Mouse (Mus musculus): ENCODE measurements around the gene Gal3st4. TPM values are rescaled to one million over a fixed set of nuclear protein-coding genes. Genes with fewer than 3 reads are reported as not detected.

Gal3st4 gene
- polyA plus RNA-seq, 1 experiment from 2014 or later = 0.59 TPM

Other genes starting within 250 kb of the Gal3st4 start
- gene Smok3c, start 219.6 kb downstream of the Gal3st4 start, polyA plus RNA-seq (2015; fragmentation: Nextera tagmentation; extraction: Ambion mirVana) = not detected in 2 replicates
- gene Zkscan1, start 187.8 kb downstream of the Gal3st4 start, polyA plus RNA-seq (2015; fragmentation: Nextera tagmentation; extraction: Ambion mirVana) = 8.4 and 10.2 TPM in 2 replicates
- 31.2 and 45.8 TPM in 2 replicates for gene Zscan21, start 155.9 kb downstream of the Gal3st4 start, polyA plus RNA-seq (2015; fragmentation: Nextera tagmentation; extraction: Ambion mirVana)
- gene Zfp113, start 117.1 kb downstream of the Gal3st4 start, polyA plus RNA-seq (2015; fragmentation: Nextera tagmentation; extraction: Ambion mirVana) = 10.5 and 14.3 TPM in 2 replicates
- 231 and 274 TPM in 2 replicates for gene Cops6, start 111.8 kb downstream of the Gal3st4 start, polyA plus RNA-seq (2015; fragmentation: Nextera tagmentation; extraction: Ambion mirVana)
- 10.4 and 13.9 TPM in 2 replicates for gene Ap4m1, start 100.8 kb downstream of the Gal3st4 start, polyA plus RNA-seq (2015; fragmentation: Nextera tagmentation; extraction: Ambion mirVana)
- gene Mcm7, start 100.4 kb downstream of the Gal3st4 start, polyA plus RNA-seq (2015; fragmentation: Nextera tagmentation; extraction: Ambion mirVana) = 91.8 and 123 TPM in 2 replicates
- 54.4 and 61.7 TPM in 2 replicates for gene Taf6, start 85.4 kb downstream of the Gal3st4 start, polyA plus RNA-seq (2015; fragmentation: Nextera tagmentation; extraction: Ambion mirVana)
- 18.8 and 27.3 TPM in 2 replicates for gene Cnpy4, start 85.4 kb downstream of the Gal3st4 start, polyA plus RNA-seq (2015; fragmentation: Nextera tagmentation; extraction: Ambion mirVana)
- 5.1 and 6.7 TPM in 2 replicates for gene Mblac1, start 78.5 kb downstream of the Gal3st4 start, polyA plus RNA-seq (2015; fragmentation: Nextera tagmentation; extraction: Ambion mirVana)
- not detected in 2 replicates for gene Nxpe5, start 46.9 kb downstream of the Gal3st4 start, polyA plus RNA-seq (2015; fragmentation: Nextera tagmentation; extraction: Ambion mirVana)
- gene Lamtor4, start 17.4 kb downstream of the Gal3st4 start, polyA plus RNA-seq (2015; fragmentation: Nextera tagmentation; extraction: Ambion mirVana) = 78.6 and 81.2 TPM in 2 replicates
- 2.9 and 4.7 TPM in 2 replicates for gene BC037034, start 8.8 kb downstream of the Gal3st4 start, polyA plus RNA-seq (2015; fragmentation: Nextera tagmentation; extraction: Ambion mirVana)
- gene Gm43720, start 7.1 kb upstream of the Gal3st4 start, polyA plus RNA-seq (2015; fragmentation: Nextera tagmentation; extraction: Ambion mirVana) = 0.10 TPM in 1 of 2 replicates, not detected in the other
- 6.3 and 8.6 TPM in 2 replicates for gene Gpc2, start 7.2 kb upstream of the Gal3st4 start, polyA plus RNA-seq (2015; fragmentation: Nextera tagmentation; extraction: Ambion mirVana)
- 1.4 and 2.5 TPM in 2 replicates for gene Stag3, start 7.4 kb upstream of the Gal3st4 start, polyA plus RNA-seq (2015; fragmentation: Nextera tagmentation; extraction: Ambion mirVana)
- 0.11 and 0.30 TPM in 2 replicates for gene Pvrig, start 69.1 kb upstream of the Gal3st4 start, polyA plus RNA-seq (2015; fragmentation: Nextera tagmentation; extraction: Ambion mirVana)
- 19.4 and 20.1 TPM in 2 replicates for gene Zfp157, start 168.6 kb upstream of the Gal3st4 start, polyA plus RNA-seq (2015; fragmentation: Nextera tagmentation; extraction: Ambion mirVana)